Mouse (Mus musculus) kidney, adult 9 months (tissue): ENCODE results near the gene Hydin.
"Not testable (repeated sequence)": the region's sequence is repeated elsewhere in the genome, so short reads cannot be mapped to it uniquely, and the experiment has no call there.

Source experiments
- DNase-seq: peaks from one replicate; pipeline ENCODE4 v3.0.0; 2022

The Hydin gene

DNA sequence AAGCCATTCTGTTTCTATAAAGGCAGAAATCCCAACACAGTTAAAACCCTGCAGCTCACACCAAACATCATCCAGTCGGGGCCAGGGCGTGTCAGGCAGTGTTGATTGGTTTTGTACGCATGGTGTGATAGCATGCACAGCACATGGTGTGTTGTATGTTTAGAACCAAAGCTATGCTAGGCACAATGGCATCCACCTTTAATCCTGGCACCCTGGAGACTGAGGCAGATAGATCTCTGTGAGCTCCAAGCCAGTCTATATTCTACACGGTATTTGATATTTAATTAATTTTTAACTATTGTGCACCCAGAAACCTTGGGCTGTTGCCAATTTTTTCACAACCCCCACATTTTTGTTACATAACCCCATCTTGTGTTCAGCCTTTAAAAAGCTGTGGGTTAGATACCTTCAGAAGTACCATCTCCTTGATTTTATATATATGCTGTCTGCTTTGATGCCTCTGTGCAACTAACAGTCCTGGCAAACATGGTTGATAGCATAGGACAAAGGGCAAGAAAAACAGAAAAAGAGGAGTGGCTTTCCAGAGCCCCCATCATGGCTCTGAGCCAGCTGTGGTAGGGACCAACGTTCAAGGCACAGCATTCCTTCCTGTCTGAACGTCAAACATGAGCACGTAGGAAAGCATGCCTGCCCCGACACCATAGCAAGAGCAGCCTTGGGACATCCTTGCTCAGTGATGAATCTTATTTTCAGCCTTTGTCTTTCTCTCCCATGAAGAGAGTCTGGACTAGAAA is 263.4 kb downstream of the Hydin start:
- peak; percentile 3 for DNase-seq

DNA sequence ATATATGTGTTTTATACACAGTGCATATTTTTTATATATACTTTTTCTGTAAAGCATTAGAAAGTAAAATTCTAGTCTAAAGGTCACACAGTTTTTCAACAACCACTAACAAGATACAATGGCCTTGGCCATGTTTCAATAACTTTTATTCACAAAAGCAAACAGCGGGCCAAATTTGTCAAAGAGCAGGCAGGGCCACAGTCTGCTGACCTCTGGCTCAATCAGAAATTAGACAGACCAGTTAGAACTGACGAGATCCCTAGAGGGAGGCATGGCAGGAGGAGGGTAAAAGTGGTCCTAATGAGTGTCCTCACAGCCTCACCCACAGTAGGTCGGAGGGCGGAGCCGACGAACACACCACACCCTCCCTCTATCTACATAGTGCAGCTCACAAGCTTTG is 267.0 kb downstream of the Hydin start:
- no peak for DNase-seq

GRCm38 (mm10) chr8:110537849-110538248 is 271.1 kb downstream of the Hydin start:
- DNase-seq: no peak

- DNase-seq: no peak
Measured at GRCm38 (mm10) chr8:110550343-110550742, 283.6 kb downstream of the Hydin start.

DNA sequence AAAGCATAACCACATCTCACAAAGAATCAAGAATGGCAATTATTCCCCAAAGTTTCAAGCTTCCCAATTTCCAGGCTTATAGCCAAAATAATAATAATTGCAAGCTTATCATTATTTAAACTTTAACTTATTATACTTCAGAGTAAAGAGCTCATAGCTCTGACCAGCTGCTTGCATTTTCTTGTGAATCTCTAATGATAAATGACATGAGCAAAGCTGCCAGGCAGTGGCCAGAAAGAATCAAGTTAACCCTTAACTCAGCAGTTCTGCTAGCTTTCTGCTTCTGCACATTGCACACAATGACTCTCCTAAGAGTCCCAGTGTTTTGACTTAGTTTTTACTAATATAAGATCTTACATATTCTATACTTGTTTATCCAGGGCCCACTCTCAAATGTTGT is 285.3 kb downstream of the Hydin start:
- not testable (repeated sequence) for DNase-seq

GRCm38 (mm10) chr8:110592641-110593040 is 325.9 kb downstream of the Hydin start:
- DNase-seq: no peak

DNA sequence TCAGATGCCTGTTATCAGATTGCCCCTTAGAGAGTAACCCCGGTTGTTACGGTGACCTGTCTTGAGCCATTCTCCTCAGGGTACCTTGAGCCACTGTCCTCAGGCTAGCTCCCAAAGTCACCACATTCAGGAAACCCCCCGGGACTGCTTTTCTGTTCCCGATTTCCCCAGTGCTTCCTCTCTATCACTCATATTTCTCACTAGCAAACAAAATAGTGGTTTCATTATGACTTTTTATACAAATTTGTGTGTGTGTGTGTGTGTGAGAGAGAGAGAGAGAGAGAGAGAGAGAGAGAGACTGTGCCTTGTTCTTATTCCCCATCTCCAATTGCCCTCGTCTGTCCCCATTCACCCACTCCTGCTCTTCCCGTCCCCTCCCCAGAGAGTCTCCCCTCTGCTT is 327.4 kb downstream of the Hydin start:
- no peak for DNase-seq

DNA sequence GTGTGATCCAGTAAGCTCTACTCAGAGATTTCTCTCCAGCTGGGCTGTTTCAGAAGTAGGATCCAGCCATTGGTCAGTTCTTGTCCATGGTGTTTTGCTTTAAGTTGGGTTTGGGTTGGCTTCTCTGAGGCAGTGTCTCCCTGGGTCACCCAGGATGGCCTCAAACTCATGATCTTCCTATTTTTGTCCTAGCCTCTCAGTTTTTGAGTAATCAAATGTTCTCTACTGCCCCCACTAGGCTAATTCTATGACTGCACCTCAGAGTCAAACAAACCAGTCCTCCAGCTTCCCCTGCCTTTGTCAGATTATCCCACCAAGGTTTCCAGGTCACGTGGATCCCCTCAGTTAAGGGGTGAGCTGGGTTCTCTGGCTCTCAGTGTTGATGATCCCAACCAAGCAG is 337.8 kb downstream of the Hydin start:
- DNase-seq: peak; percentile 43

DNA sequence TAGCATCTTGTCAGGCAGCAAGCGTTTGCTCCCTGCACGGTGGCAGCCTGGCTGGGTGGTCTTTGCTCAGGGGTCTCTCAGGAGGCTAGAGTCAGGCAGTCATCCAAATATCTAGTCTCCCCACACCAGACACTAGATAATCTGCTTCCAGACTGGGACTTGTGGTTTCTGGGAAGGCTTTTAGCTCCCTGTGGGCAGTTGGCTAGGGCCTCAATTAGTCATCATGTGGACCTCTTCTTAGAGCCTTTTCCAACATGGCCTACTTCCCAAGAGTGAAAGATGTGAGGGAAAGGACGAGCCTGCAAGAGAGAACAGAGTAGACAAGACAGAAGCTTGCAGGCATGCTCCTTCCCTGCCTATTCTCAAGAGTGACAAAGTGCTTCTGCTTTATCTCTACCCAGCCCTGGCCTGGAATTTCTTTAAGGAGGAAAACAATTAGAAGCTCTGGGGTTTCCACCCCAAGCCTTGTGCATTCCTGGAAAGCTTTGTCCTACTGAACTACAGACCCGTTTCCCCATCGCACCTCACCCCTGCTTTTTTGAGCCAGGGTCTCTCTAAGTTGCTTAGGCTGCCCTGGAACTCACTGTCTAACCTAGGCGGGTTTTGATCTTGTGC is 338.7 kb downstream of the Hydin start:
- DNase-seq: no peak

DNA sequence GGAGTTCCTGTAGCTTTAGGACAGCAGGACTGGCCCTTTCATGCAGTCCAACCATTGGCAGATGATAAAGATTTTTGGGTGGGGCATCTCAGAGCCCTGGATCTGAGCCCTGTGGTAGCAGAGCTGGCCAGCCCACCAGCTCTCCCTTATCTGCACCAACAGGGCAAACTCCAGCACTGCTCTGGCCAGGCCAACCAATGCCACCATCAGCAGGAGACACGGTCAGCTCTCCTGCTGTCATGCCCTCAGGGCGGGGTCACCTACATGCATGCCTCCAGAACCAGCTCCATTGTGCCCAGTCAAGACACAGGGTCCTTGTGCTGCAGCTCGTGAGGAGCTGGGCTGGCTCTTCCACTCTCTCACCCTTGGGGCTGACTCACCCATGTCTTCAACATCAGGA is 349.0 kb downstream of the Hydin start:
- DNase-seq: no peak

DNA sequence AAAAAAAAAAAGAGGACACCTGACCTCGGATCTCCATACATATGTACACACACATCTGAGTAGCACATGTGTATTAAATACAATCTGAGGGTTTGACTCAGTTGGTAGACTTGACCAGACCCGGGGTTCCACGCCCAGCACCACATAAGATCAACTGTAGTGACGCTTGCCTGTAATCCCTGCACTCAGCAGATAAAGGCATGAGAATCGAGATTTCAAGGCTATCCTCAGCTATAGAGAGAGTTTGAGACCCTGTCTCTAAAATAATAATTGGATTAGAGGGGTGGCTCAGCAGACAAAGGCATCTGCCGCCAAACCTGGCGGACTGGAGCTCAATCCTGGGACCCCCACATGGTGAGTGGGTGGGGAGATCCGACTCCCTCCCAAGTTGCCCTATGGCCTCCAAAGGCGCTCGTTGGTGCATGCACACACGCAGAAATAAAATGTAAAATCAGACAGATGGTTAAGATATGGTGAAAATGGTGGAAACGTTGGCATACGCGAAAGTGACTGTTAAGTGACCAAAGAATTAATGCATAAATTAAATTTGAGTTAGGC is 351.1 kb downstream of the Hydin start:
- DNase-seq: no peak

- DNase-seq: peak; percentile 98
Measured at GRCm38 (mm10) chr8:110618391-110619207, 351.8 kb downstream of the Hydin start, which contains the start of gene Vac14. Gene Vac14, plus strand, starts transcription at chr8:110618585.

DNA sequence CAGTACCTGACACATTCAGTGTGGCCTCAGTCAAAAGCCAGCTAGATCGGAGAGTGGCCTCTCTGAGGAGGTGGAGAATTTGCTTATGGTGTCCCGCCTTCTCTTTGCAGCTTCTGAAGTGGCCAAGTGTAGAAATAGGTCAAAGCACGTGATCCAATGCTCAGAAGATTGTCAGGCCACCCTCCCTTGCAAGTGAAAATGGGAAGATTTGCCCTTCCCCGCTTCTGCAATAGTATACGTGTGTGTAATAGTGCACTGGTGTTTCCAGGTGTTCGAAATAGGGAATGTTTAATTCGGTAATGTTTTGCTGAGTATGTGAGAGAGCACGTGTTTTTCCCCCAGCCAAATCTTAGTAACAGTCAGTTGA is 352.4 kb downstream of the Hydin start:
- DNase-seq: no peak

- DNase-seq: no peak
Measured at GRCm38 (mm10) chr8:110619919-110620318, 353.1 kb downstream of the Hydin start.

DNA sequence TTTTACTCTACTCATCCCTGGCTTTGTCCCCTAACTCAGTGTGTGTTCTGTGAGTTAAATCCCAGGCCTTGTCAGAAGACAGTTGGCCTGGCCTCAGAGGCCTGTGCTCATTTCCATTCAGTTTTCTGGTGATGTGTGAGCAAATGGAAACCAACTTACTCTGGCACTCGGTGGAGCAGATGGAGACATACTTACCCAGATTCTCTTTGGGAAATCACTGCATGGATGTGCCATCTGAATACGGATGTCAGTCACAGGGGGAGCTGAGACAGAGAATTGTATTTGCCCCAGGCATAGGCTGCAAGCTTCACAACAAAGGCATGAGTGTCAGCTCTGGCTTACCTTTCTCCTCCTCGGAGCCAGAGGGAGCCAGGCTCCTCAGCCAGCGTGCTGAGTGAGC is 359.7 kb downstream of the Hydin start:
- DNase-seq: no peak

- DNase-seq: peak; percentile 71
Measured at GRCm38 (mm10) chr8:110629245-110630063, 362.7 kb downstream of the Hydin start.

GRCm38 (mm10) chr8:110630079-110630478 is 363.3 kb downstream of the Hydin start:
- no peak for DNase-seq

DNA sequence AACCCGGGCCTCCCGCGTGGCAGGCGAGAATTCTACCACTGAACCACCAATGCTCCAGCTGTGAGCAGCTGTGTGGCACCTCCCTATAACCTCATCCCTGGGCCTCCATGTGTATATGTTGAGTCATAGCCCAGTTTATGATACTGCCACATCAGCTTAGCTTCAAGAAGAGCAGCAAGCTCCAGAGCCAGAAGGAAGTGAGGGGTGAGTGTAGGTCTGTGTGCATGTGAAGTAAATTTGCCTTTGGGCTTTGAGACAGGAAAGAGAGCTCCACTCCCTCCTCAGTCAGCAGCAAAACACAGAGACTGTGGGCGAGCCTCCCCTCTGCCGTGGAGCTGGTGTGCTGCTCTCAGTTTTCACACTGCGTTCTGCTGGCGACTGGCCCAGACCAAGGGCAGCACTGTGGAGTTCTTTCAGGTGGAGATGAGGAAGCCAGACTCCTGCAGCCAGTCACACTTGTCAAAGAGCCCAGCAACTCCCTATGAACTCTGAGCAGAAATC is 363.8 kb downstream of the Hydin start:
- DNase-seq: peak; percentile 41

DNA sequence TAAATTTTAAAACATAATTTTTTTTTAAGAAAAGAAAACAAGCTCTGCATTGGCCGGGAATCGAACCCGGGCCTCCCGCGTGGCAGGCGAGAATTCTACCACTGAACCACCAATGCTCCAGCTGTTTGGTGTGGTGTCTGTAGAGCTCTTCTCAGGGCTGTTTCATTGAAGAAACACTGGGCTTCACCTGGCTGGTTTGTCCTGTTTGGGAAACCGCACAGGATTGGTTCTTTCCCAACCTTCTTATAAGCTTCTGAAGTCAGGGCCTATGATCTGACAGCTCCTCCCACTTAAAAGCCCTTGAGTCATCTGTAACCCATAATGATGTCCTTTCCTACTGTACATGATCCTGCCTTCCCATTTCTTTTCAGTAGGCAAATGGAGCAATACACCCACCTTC is 364.4 kb downstream of the Hydin start:
- no peak for DNase-seq

DNA sequence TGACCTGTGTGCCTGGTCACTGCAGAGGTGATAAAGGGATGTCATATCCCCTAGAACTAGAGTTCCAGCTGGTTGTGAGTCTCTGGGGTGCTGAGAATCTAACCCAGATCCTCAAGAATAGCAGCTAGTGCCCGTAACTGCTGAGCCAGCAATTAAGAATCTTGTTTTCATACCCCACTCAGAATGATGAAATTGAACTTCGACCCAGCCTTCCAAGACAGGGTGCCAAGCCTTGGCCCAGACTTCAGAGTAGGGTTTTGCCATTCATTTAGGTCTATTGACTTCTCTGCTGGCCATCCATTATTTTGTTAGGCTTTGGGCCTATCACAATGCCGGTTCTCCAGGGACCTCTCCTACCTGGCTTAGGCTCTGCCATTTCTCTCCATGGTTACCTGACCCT is 367.0 kb downstream of the Hydin start:
- peak; percentile 16 for DNase-seq

GRCm38 (mm10) chr8:110636182-110636581 is 369.4 kb downstream of the Hydin start:
- DNase-seq: no peak

GRCm38 (mm10) chr8:110642331-110642730 is 375.6 kb downstream of the Hydin start:
- no peak for DNase-seq
